Mouse (Mus musculus) hindbrain, embryonic 13.5 days (tissue): ENCODE results near the gene Afdn. TPM values are rescaled to one million over a fixed set of nuclear protein-coding genes. Genes with fewer than 3 reads are reported as not detected.
"Not testable (repeated sequence)": the region's sequence is repeated elsewhere in the genome, so short reads cannot be mapped to it uniquely, and the experiment has no call there.

Experiments
- ATAC-seq: fragments of 200-750 bp; cut with Nextera tagmentation; 2 replicates; pipeline ENCODE4 v1.8.0; 2017; ENCODE audit warnings: moderate TSS enrichment; ENCODE audit not compliant: low FRiP score
- H3K27ac ChIP-seq: fragments of 300-500 bp; sonication (generic); 2 replicates; pipeline ENCODE4 v1.5.1; 2015; ENCODE audit warnings: inconsistent platforms, mild to moderate bottlenecking, moderate library complexity
- H3K27me3 ChIP-seq: fragments of 300-500 bp; sonication (generic); 2 replicates; pipeline ENCODE4 v1.6.1; 2015; ENCODE audit warnings: mild to moderate bottlenecking, inconsistent platforms
- H3K36me3 ChIP-seq: fragments of 300-500 bp; sonication (generic); 2 replicates; pipeline ENCODE4 v1.6.1; 2015; ENCODE audit warnings: mild to moderate bottlenecking, inconsistent platforms
- H3K4me1 ChIP-seq: fragments of 300-500 bp; sonication (generic); replicated peaks from 2 replicates; pipeline ENCODE4 v1.6.1; 2015; ENCODE audit warnings: inconsistent platforms
- H3K4me2 ChIP-seq: fragments of 300-500 bp; sonication (generic); 2 replicates; pipeline ENCODE4 v1.6.1; 2015; ENCODE audit warnings: inconsistent platforms, mild to moderate bottlenecking, moderate library complexity
- H3K4me3 ChIP-seq: fragments of 300-500 bp; sonication (generic); 2 replicates; pipeline ENCODE4 v1.5.1; 2015; ENCODE audit warnings: mild to moderate bottlenecking, inconsistent platforms
- H3K9ac ChIP-seq: fragments of 300-500 bp; sonication (generic); 2 replicates; pipeline ENCODE4 v1.6.1; 2015; ENCODE audit warnings: mild to moderate bottlenecking, inconsistent platforms
- H3K9me3 ChIP-seq: fragments of 300-500 bp; sonication (generic); 2 replicates; pipeline ENCODE4 v1.6.1; 2016; ENCODE audit warnings: inconsistent platforms
- WGBS: fragments of 180-500 bp; shearing (Covaris S2); methylation state at CpG from one replicate; pipeline ENCODE4 v1.1.7; 2015; 5-methylcytosine and 5-hydroxymethylcytosine counted together
- polyA plus RNA-seq: library from polyadenylated mRNA; unstranded; fragments of >200 nt; fragmentation: Nextera tagmentation; extraction: Ambion mirVana; gene quantifications from 2 replicates; pipeline ENCODE4 v1.2.1, GENCODE M21; 2015

Afdn gene
- polyA plus RNA-seq, 1 experiment from 2014 or later: 136 TPM

DNA sequence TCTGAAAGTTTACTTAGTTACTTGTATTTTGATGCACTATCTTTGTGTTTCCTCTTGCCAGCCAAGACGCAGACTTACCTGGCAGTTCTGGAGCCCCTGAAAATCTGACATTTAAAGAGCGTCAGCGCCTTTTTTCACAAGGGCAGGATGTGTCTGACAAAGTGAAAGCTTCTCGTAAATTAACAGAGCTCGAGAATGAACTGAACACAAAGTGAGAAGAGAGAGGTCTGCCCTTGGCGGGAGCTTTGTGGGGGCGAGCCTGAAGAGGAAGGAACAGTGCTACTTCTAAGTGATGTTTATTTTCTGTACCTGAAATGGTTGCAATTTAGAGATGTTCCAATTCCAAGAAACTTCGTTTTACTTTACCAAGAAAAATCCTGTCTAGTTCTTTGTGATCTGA lies 143.5 kb downstream of the Afdn start:
- WGBS: 93% methylated on average over 8 of the region's 8 CpGs
- H3K36me3 ChIP-seq: peaks cover 75% of the 10 kb centered on the region
- no peak overlapping the region for H3K4me3 ChIP-seq
- H3K27me3 ChIP-seq: no peaks in the 10 kb centered on the region
- H3K4me1 ChIP-seq: no peaks in the 10 kb centered on the region
- no peaks in the 10 kb centered on the region for H3K9me3 ChIP-seq
- no peak overlapping the region for H3K4me2 ChIP-seq
- ATAC-seq: no peak
- no peak overlapping the region for H3K27ac ChIP-seq
- no peak overlapping the region for H3K9ac ChIP-seq

DNA sequence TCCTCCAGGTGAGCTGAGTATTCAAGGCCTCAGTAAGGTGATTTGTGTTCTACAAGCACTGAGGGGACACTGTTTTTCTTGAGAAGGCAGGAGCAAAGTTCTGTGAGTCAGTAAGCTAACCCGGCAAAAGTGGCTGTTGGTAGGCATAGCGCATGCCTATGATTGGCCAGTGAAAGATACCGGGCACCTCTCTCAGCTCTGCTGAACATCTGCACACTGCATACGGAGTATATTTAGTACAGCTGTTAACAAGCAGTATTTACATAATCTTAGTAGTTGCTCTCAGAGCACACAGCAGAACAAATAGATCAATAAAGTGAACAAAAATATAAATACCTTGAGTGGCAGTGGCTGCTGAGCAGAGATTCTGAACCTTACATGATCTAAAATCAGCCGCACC lies 146.7 kb downstream of the Afdn start:
- H3K36me3 ChIP-seq: peaks cover 53% of the 10 kb centered on the region
- H3K9ac ChIP-seq: no peak overlapping the region
- no peaks in the 10 kb centered on the region for H3K4me1 ChIP-seq
- H3K4me3 ChIP-seq: no peak overlapping the region
- no peak overlapping the region for H3K27ac ChIP-seq
- WGBS: 95% methylated on average over 5 of the region's 5 CpGs
- H3K9me3 ChIP-seq: no peaks in the 10 kb centered on the region
- H3K27me3 ChIP-seq: no peaks in the 10 kb centered on the region
- ATAC-seq: no peak
- no peak overlapping the region for H3K4me2 ChIP-seq

DNA sequence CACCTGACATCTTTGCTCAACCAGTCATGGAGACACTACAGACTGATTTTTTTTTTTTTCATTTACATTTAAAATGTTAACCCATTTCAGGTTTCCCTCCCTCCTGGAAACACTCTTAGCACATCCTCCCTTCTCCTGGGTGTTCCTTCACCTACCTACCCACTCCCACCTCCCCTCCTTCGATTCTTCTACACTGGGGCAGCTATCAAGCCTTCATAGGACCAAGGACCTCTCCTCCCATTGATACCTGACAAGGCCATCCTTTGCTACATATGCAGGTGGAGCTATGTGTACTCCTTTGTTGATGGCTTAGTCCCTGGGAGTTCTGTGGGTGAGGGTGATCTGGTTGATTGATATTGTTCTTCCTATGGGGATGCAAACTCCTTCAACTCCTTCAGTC lies 147.3 kb downstream of the Afdn start:
- no peaks in the 10 kb centered on the region for H3K9me3 ChIP-seq
- ATAC-seq: no peak
- no peaks in the 10 kb centered on the region for H3K27me3 ChIP-seq
- 82% methylated on average over 1 of the region's 1 CpGs for WGBS
- H3K27ac ChIP-seq: no peak overlapping the region
- H3K36me3 ChIP-seq: peaks cover 49% of the 10 kb centered on the region
- no peak overlapping the region for H3K4me3 ChIP-seq
- H3K4me2 ChIP-seq: no peak overlapping the region
- no peak overlapping the region for H3K9ac ChIP-seq
- no peaks in the 10 kb centered on the region for H3K4me1 ChIP-seq

DNA sequence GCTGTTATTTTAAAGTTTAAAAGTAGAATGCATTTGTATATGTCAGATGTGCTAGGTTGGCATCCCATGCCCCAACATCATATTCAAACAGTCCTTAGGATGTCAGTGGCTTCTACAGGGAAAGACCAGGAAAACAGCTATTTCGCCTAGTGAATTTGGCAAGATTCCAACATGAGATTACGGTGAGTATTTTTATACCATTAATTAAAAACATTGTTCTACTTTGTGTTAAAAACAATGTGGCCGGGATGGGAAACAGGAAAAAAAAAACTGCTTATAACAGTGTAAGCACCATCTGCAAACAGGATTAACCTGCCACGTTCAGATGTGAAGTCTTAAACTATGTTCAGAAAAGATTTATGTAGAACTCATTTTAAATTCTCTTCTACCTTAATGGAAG lies 153.6 kb downstream of the Afdn start:
- Histone ChIP-seq H3K27me3 (no peaks in the 10 kb centered on the region), H3K4me2 (no peak overlapping the region), H3K4me3 (no peak overlapping the region), H3K36me3 (no peaks in the 10 kb centered on the region), H3K9ac (no peak overlapping the region), H3K4me1 (no peaks in the 10 kb centered on the region), H3K27ac (no peak overlapping the region), H3K9me3 (no peaks in the 10 kb centered on the region)
- no peak for ATAC-seq
- 77% methylated on average over 4 of the region's 4 CpGs for WGBS

GRCm38 (mm10) chr17:13914531-13914930 lies 154.2 kb downstream of the Afdn start:
- ATAC-seq: no peak
- 79% methylated on average over 4 of the region's 4 CpGs for WGBS
- H3K9me3 ChIP-seq: no peaks in the 10 kb centered on the region
- H3K4me1 ChIP-seq: no peaks in the 10 kb centered on the region
- H3K27me3 ChIP-seq: no peaks in the 10 kb centered on the region
- H3K27ac ChIP-seq: no peak overlapping the region
- H3K36me3 ChIP-seq: no peaks in the 10 kb centered on the region
- H3K9ac ChIP-seq: no peak overlapping the region
- H3K4me3 ChIP-seq: no peak overlapping the region
- H3K4me2 ChIP-seq: no peak overlapping the region

DNA sequence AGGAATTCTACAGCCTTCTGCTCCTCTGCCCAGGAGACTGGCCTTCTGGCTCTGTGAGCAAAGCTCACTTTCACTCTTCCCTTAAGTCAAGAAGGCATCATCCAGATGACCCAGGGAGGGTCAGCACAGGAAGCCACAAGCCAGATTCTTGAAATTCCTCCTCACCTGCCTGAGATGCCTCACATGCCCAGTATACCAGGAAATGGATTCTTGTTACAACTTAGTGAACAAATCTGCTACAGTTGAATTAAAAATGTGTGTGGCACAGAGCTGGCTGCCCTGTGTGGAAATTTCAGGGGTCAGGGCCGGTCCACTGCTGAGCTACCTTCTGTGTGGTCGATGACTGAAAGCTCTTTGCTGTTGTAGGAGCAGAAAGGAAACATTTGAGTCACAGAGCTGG lies 160.4 kb downstream of the Afdn start:
- no peak overlapping the region for H3K4me2 ChIP-seq
- no peaks in the 10 kb centered on the region for H3K9me3 ChIP-seq
- no peaks in the 10 kb centered on the region for H3K27me3 ChIP-seq
- 77% methylated on average over 2 of the region's 2 CpGs for WGBS
- H3K27ac ChIP-seq: no peak overlapping the region
- peaks cover 8% of the 10 kb centered on the region; the same call in 1 of the 2 replicates for H3K4me1 ChIP-seq
- H3K4me3 ChIP-seq: no peak overlapping the region
- no peak overlapping the region for H3K9ac ChIP-seq
- no peak for ATAC-seq
- no peaks in the 10 kb centered on the region for H3K36me3 ChIP-seq

DNA sequence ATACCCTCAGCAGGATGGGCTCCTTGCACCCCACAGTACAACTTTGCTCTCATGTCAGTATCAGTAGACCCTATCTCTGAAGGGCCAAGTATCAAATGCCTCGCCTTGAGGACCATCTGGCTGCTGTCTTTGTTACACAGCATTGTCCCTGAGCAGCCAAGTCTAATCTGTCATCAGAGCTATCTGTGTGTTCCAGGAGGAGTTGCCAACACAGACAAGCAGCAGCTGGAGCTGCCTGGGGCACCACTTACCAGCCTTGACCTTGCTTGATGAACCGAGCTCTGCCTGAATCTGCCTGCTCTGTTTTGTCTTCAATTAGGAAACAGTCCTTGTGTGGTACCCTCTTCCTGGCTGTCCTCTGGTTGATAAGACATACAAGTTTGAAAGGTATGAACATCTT lies 163.1 kb downstream of the Afdn start:
- H3K27ac ChIP-seq: no peak overlapping the region
- no peak overlapping the region for H3K4me2 ChIP-seq
- H3K4me3 ChIP-seq: no peak overlapping the region
- H3K9me3 ChIP-seq: no peaks in the 10 kb centered on the region
- no peaks in the 10 kb centered on the region for H3K27me3 ChIP-seq
- H3K4me1 ChIP-seq: peaks cover 8% of the 10 kb centered on the region; the same call in 1 of the 2 replicates
- H3K36me3 ChIP-seq: no peaks in the 10 kb centered on the region
- 66% methylated on average over 2 of the region's 2 CpGs for WGBS
- ATAC-seq: peak; percentile 37; the same call in 1 of the 2 replicates
- H3K9ac ChIP-seq: no peak overlapping the region

DNA sequence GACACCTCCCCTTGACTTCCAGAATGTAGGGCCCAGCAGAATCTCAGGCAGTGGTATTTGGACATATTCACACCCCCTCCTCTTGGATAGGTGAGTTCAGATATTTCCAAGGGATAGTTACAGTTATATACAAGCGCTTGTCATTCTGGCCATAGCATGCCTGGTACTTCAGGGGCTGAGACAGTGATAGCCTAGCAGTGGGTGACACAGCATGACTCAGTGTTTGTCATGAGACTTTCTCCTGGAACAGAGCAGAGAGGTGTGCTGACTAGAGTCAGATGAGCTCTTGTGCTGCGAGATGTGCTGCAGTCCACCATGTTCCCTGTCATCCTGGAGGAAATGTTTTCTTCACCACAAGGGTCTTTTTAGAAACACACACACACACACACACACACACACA lies 164.2 kb downstream of the Afdn start:
- Histone ChIP-seq H3K27ac (no peak overlapping the region), H3K9ac (no peak overlapping the region), H3K4me1 (peaks cover 8% of the 10 kb centered on the region; the same call in 1 of the 2 replicates), H3K27me3 (no peaks in the 10 kb centered on the region), H3K36me3 (no peaks in the 10 kb centered on the region), H3K4me3 (no peak overlapping the region), H3K9me3 (no peaks in the 10 kb centered on the region), H3K4me2 (no peak overlapping the region)
- 97% methylated on average over 2 of the region's 2 CpGs for WGBS
- ATAC-seq: no peak

DNA sequence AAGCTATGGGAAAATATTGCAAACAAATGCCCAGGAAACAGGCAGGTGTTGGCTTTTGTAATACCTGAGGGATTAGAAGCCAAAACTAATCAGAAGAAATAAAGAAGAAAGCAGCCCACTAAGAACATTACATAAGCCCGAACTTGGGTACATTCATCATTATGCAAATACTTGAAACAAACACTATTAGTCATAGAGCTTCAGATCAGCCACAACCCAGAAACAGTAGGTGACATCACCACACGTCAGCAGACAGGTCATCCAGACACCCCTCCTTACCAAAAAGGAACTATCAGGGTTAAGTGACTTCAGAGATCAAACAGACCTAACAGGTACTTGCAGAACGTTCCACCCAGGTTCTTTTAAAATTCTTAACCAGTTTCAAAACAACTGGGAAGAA lies 165.6 kb downstream of the Afdn start:
- Histone ChIP-seq H3K4me1 (peaks cover 8% of the 10 kb centered on the region; the same call in 1 of the 2 replicates), H3K27ac (no peak overlapping the region), H3K27me3 (no peaks in the 10 kb centered on the region), H3K4me2 (no peak overlapping the region), H3K36me3 (no peaks in the 10 kb centered on the region), H3K4me3 (no peak overlapping the region), H3K9me3 (no peaks in the 10 kb centered on the region), H3K9ac (no peak overlapping the region)
- no peak for ATAC-seq
- WGBS: 76% methylated on average over 3 of the region's 3 CpGs

DNA sequence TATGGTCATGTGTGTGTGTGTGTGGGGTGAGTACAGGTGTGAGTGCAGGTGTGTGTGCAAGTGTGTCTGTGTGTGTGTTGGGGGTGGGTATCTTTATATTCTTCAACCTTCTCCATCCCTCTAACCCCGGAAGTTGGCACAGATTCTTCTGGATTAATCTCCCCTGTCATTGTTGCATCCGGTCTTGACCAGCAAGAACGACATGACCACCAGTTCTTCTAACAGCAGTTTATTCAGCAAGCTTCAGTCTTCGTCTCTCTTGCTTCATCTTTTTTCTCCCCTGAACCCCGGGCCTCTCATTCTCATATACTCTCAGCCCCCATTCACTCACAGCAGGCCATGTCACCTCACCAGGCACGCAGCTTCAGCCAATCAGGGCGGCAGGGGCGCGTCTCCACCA lies 170.1 kb downstream of the Afdn start:
- Histone ChIP-seq H3K27me3 (no peaks in the 10 kb centered on the region), H3K9ac (no peak overlapping the region), H3K4me3 (no peak overlapping the region), H3K36me3 (no peaks in the 10 kb centered on the region), H3K27ac (no peak overlapping the region), H3K4me1 (no peaks in the 10 kb centered on the region), H3K9me3 (no peaks in the 10 kb centered on the region), H3K4me2 (no peak overlapping the region)
- no peak for ATAC-seq
- WGBS: 91% methylated on average over 9 of the region's 9 CpGs

DNA sequence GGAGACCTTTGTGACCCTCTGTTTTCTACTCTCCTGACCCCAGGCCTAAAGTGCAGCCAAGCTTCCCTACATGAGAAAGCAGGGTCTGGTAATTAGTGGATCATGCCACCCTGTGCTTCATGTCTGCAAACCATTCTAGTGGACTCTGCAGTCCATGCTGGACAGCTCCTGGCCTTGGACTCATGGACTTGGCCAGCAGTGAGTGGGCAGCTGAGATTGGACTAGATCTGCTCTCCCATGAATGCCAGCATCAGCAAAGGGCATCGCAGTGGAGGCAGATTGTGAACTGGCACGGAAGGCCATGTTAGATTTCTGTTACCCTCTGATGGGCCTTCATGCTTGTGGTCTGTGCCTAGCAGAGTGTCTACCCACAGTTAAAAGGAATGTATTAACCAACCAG lies 175.0 kb downstream of the Afdn start:
- not testable (repeated sequence) for H3K36me3 ChIP-seq, ATAC-seq, H3K9me3 ChIP-seq, H3K27ac ChIP-seq, H3K4me1 ChIP-seq, H3K4me2 ChIP-seq, H3K27me3 ChIP-seq, H3K4me3 ChIP-seq, H3K9ac ChIP-seq
- WGBS: 98% methylated on average over 2 of the region's 2 CpGs

GRCm38 (mm10) chr17:13937787-13938186 lies 177.4 kb downstream of the Afdn start:
- Histone ChIP-seq H3K4me2 (no peak overlapping the region), H3K4me3 (no peak overlapping the region), H3K9ac (no peak overlapping the region), H3K27me3 (no peaks in the 10 kb centered on the region), H3K36me3 (no peaks in the 10 kb centered on the region), H3K27ac (no peak overlapping the region), H3K4me1 (no peaks in the 10 kb centered on the region), H3K9me3 (no peaks in the 10 kb centered on the region)
- WGBS: 95% methylated on average over 4 of the region's 4 CpGs
- no peak for ATAC-seq

- Histone ChIP-seq H3K36me3 (no peaks in the 10 kb centered on the region), H3K4me2 (no peak overlapping the region), H3K9ac (no peak overlapping the region), H3K27ac (no peak overlapping the region), H3K9me3 (no peaks in the 10 kb centered on the region), H3K27me3 (no peaks in the 10 kb centered on the region), H3K4me3 (no peak overlapping the region), H3K4me1 (no peaks in the 10 kb centered on the region)
- no peak for ATAC-seq
- WGBS: 80% methylated on average over 3 of the region's 3 CpGs
These were observed 178.3 kb downstream of the Afdn start for GRCm38 (mm10) chr17:13938652-13939051.

DNA sequence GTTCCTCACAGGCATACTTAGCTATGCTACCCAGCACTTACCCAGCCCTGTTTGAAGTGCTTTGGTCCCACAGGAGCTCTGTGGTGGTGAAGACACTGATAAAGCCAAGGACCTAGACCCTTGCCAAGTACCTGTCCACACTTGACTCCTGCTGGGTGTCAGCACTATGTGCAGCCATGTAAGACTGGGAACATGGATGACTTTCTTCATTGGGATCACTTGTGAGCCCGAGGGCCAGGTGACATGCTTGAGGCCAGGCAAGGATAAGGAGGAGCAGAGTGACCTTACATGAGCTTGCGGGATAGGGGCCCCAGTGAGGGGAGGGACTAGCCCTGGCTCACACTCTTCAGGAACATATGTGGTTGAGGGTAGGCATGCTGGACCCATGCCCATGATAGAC lies 178.9 kb downstream of the Afdn start:
- not testable (repeated sequence) for H3K9me3 ChIP-seq, H3K4me2 ChIP-seq, H3K27ac ChIP-seq, ATAC-seq, H3K4me1 ChIP-seq, H3K36me3 ChIP-seq, H3K27me3 ChIP-seq, H3K4me3 ChIP-seq, H3K9ac ChIP-seq
- 87% methylated on average over 2 of the region's 2 CpGs for WGBS
